In genomic region chr5:127341158-127341557, GRCm38 (mm10) we compare ENCODE assay signal across 17 mouse cellular contexts.
DNase-seq lines count a peak whose midpoint lies in the region; ATAC-seq and TF ChIP-seq lines count a peak whose summit lies in the region.
"Had no signal": no experiment of that assay in that cellular context is flagged by ENCODE, and none has a peak within 500 bp of the region (broad histone marks: within the 10 kb centered on the region; RNA-seq: fewer than 3 reads in every experiment).

No protein-coding gene starts in this region.

- 47% methylated on average over 3 of the region's 3 CpGs for WGBS in hindbrain, postnatal 0 days
- 34% methylated on average over 3 of the region's 3 CpGs for WGBS in hindbrain, embryonic 10.5 days
- WGBS in lung, postnatal 0 days, result 25% methylated on average over 3 of the region's 3 CpGs
- WGBS in embryonic facial prominence, embryonic 10.5 days, result 36% methylated on average over 3 of the region's 3 CpGs

- TF ChIP-seq EP300 in lung, postnatal 0 days (IDR thresholded peaks at IDR 0.05), result no peak
- no peak for TF ChIP-seq EP300 in ES-Bruce4 (IDR thresholded peaks at IDR 0.05; ENCODE audit: insufficient read depth, low read depth, low read length)

- no peak overlapping the region for H3K4me3 ChIP-seq in hindbrain, postnatal 0 days (ENCODE audit: low read length)
- H3K4me3 ChIP-seq in hindbrain, embryonic 10.5 days, result no peak overlapping the region
- no peak overlapping the region for H3K4me3 ChIP-seq in lung, postnatal 0 days (ENCODE audit: low read depth, low read length)
- no peak overlapping the region for H3K4me3 ChIP-seq in ES-Bruce4 (ENCODE audit: low read depth, low read length)
- H3K4me3 ChIP-seq in embryonic facial prominence, embryonic 10.5 days, result no peak overlapping the region
- H3K4me3 ChIP-seq: hindbrain, embryonic 15.5 days; lung, embryonic 15.5 days had no signal

- H3K27me3 ChIP-seq in hindbrain, postnatal 0 days (ENCODE audit: insufficient read depth, low read length), result no peaks in the 10 kb centered on the region
- no peaks in the 10 kb centered on the region for H3K27me3 ChIP-seq in hindbrain, embryonic 10.5 days (ENCODE audit: insufficient read depth, poor library complexity, severe bottlenecking)
- no peaks in the 10 kb centered on the region for H3K27me3 ChIP-seq in lung, postnatal 0 days (replicated peaks; ENCODE audit: insufficient read depth, low read length)
- H3K27me3 ChIP-seq in ES-Bruce4 (ENCODE audit: control insufficient read depth, insufficient read depth, low read length, poor library complexity, severe bottlenecking), result no peaks in the 10 kb centered on the region
- H3K27me3 ChIP-seq in embryonic facial prominence, embryonic 10.5 days (replicated peaks; ENCODE audit: low read depth, poor library complexity, severe bottlenecking), result no peaks in the 10 kb centered on the region
- H3K27me3 ChIP-seq: hindbrain, embryonic 15.5 days; lung, embryonic 15.5 days had no signal

- intact Hi-C loops in gastrocnemius, postnatal 14 days (cut with DNase I; ENCODE audit: low total_unique reads), result no loop called here

- no peak overlapping the region for H3K27ac ChIP-seq in hindbrain, postnatal 0 days
- no peak overlapping the region for H3K27ac ChIP-seq in hindbrain, embryonic 10.5 days
- H3K27ac ChIP-seq in lung, postnatal 0 days (ENCODE audit: low read length), result no peak overlapping the region
- H3K27ac ChIP-seq in ES-Bruce4 (ENCODE audit: insufficient read depth, low read length), result no peak overlapping the region
- H3K27ac ChIP-seq in embryonic facial prominence, embryonic 10.5 days (replicated peaks), result no peak overlapping the region
- H3K27ac ChIP-seq: hindbrain, embryonic 15.5 days; lung, embryonic 15.5 days had no signal

- no peak for ATAC-seq in hindbrain, postnatal 0 days
- ATAC-seq in lung, postnatal 0 days, result no peak
- ATAC-seq: forebrain, embryonic 14.5 days had no signal

- no peak for DNase-seq in hindbrain, postnatal 0 days (ENCODE audit: low spot score)
- no peak for DNase-seq in hindbrain, embryonic 10.5 days (ENCODE audit: low spot score)
- DNase-seq in lung, postnatal 0 days (ENCODE audit: low spot score), result no peak
- no peak for DNase-seq in lung, postnatal 25 days (ENCODE audit: low spot score)
- peak; percentile 50 for DNase-seq in embryonic facial prominence, embryonic 10.5 days (ENCODE audit: low spot score)
- no peak for DNase-seq in gastrocnemius, postnatal 14 days
- DNase-seq: adrenal gland, adult 2 months; cerebellum, adult 11-12 months; cerebellum, postnatal 36 days; heart, postnatal 10 days; kidney, adult 8-10 months; thymus, postnatal 36 days had no signal

- no peak for TF ChIP-seq POLR2A in ES-Bruce4 (IDR thresholded peaks at IDR 0.05; ENCODE audit: insufficient read depth, low read length)

- no peaks in the 10 kb centered on the region for H3K9me3 ChIP-seq in hindbrain, postnatal 0 days (ENCODE audit: low read length)
- no peaks in the 10 kb centered on the region for H3K9me3 ChIP-seq in hindbrain, embryonic 10.5 days
- H3K9me3 ChIP-seq in lung, postnatal 0 days (ENCODE audit: low read length), result no peaks in the 10 kb centered on the region
- no peaks in the 10 kb centered on the region for H3K9me3 ChIP-seq in ES-Bruce4 (replicated peaks; ENCODE audit: control insufficient read depth, insufficient read depth, low read length, poor library complexity, severe bottlenecking)
- no peaks in the 10 kb centered on the region for H3K9me3 ChIP-seq in embryonic facial prominence, embryonic 10.5 days
- H3K9me3 ChIP-seq: hindbrain, embryonic 15.5 days; lung, embryonic 15.5 days had no signal

- no peak overlapping the region for H3K9ac ChIP-seq in hindbrain, postnatal 0 days (replicated peaks; ENCODE audit: low read length)
- H3K9ac ChIP-seq in lung, postnatal 0 days (replicated peaks; ENCODE audit: low read depth), result no peak overlapping the region
- H3K9ac ChIP-seq in ES-Bruce4 (ENCODE audit: low read depth, poor library complexity, severe bottlenecking), result no peak overlapping the region
- H3K9ac ChIP-seq: hindbrain, embryonic 15.5 days; lung, embryonic 15.5 days had no signal

- H3K4me2 ChIP-seq in hindbrain, postnatal 0 days (ENCODE audit: low read depth, low read length), result no peak overlapping the region
- H3K4me2 ChIP-seq in lung, postnatal 0 days (replicated peaks; ENCODE audit: low read depth, low read length), result no peak overlapping the region
- H3K4me2 ChIP-seq: hindbrain, embryonic 15.5 days; lung, embryonic 15.5 days had no signal

- TF ChIP-seq CTCF in hindbrain, postnatal 0 days (IDR thresholded peaks at IDR 0.05; ENCODE audit: low read depth), result peak; percentile 42
- peak; percentile 55 for TF ChIP-seq CTCF in lung, postnatal 0 days (IDR thresholded peaks at IDR 0.05)
- peak; percentile 46 for TF ChIP-seq CTCF in ES-Bruce4 (IDR thresholded peaks at IDR 0.05; ENCODE audit: low read depth, low read length)

- H3K4me1 ChIP-seq in hindbrain, postnatal 0 days (ENCODE audit: insufficient read depth, low read length), result peaks cover 7% of the 10 kb centered on the region
- H3K4me1 ChIP-seq in hindbrain, embryonic 10.5 days (replicated peaks), result peaks cover 55% of the 10 kb centered on the region
- H3K4me1 ChIP-seq in lung, postnatal 0 days (ENCODE audit: insufficient read depth, low read depth, low read length), result no peaks in the 10 kb centered on the region; the same call in 1 of the 2 replicates
- H3K4me1 ChIP-seq in ES-Bruce4 (ENCODE audit: control insufficient read depth, insufficient read depth, low read length), result no peaks in the 10 kb centered on the region
- H3K4me1 ChIP-seq in embryonic facial prominence, embryonic 10.5 days, result peaks cover 49% of the 10 kb centered on the region

- no peaks in the 10 kb centered on the region for H3K36me3 ChIP-seq in hindbrain, postnatal 0 days (ENCODE audit: insufficient read depth, low read length)
- H3K36me3 ChIP-seq in hindbrain, embryonic 10.5 days, result no peaks in the 10 kb centered on the region
- H3K36me3 ChIP-seq in lung, postnatal 0 days (ENCODE audit: insufficient read depth, low read length), result no peaks in the 10 kb centered on the region
- no peaks in the 10 kb centered on the region for H3K36me3 ChIP-seq in ES-Bruce4 (ENCODE audit: control insufficient read depth, insufficient read depth, low read length, poor library complexity, severe bottlenecking)
- H3K36me3 ChIP-seq in embryonic facial prominence, embryonic 10.5 days (replicated peaks), result no peaks in the 10 kb centered on the region; the same call in 1 of the 2 replicates
- H3K36me3 ChIP-seq: G1E; hindbrain, embryonic 15.5 days; lung, embryonic 15.5 days had no signal
